Mouse (Mus musculus) myocyte (in vitro differentiated cells): ENCODE measurements around the gene Mrap. TPM values are rescaled to one million over a fixed set of nuclear protein-coding genes. Genes with fewer than 3 reads are reported as not detected.

Experiments used
- H3K27me3 ChIP-seq: one replicate; pipeline ENCODE4 v1.6.1; 2011; ENCODE audit not compliant: control insufficient read depth, insufficient read depth, insufficient read length
- H3K36me3 ChIP-seq: one replicate; pipeline ENCODE4 v1.6.1; 2011; ENCODE audit not compliant: control insufficient read depth, insufficient read depth
- H3K4me2 ChIP-seq: one replicate; pipeline ENCODE4 v1.6.1; 2011; ENCODE audit warnings: low read depth, control low read depth
- H3K4me3 ChIP-seq: one replicate; pipeline ENCODE4 v1.5.1; 2011; ENCODE audit warnings: mild to moderate bottlenecking, control low read depth, moderate library complexity
- H3K79me2 ChIP-seq: one replicate; pipeline ENCODE4 v1.6.1; 2011; ENCODE audit not compliant: control insufficient read depth, insufficient read depth
- H3ac ChIP-seq: one replicate; pipeline ENCODE4 v1.6.1; 2011; ENCODE audit not compliant: control insufficient read depth, insufficient read length
- CEBPB ChIP-seq: IDR thresholded peaks from 2 replicates; pipeline ENCODE4 v1.6.1; 2011; ENCODE audit warnings: mild to moderate bottlenecking, moderate library complexity; ENCODE audit not compliant: poor library complexity, insufficient read depth, severe bottlenecking
- E2F4 ChIP-seq: IDR thresholded peaks from one replicate; pipeline ENCODE4 v1.6.1; 2011; ENCODE audit warnings: mild to moderate bottlenecking, control low read depth, moderate library complexity; ENCODE audit not compliant: insufficient read depth
- MAX ChIP-seq: IDR thresholded peaks from one replicate; pipeline ENCODE4 v1.6.1; 2011; ENCODE audit warnings: low read depth, mild to moderate bottlenecking, control low read depth
- MYOD1 ChIP-seq, 3 experiments: IDR thresholded peaks; one replicate each; pipeline ENCODE4 v1.6.1; 2011; ENCODE audit warnings: control low read depth in 2 of 3, low read depth in 2 of 3, mild to moderate bottlenecking in 2 of 3, moderate library complexity in 1 of 3; ENCODE audit not compliant: insufficient read length in 2 of 3, control insufficient read depth in 1 of 3
- MYOG ChIP-seq, 3 experiments: IDR thresholded peaks; one replicate each; pipeline ENCODE4 v1.6.1; 2011; ENCODE audit warnings: control low read depth in 2 of 3, low read depth in 2 of 3, mild to moderate bottlenecking in 2 of 3; ENCODE audit not compliant: insufficient read length in 2 of 3, control insufficient read depth in 1 of 3, insufficient read depth in 1 of 3
- POLR2A ChIP-seq: IDR thresholded peaks from one replicate; pipeline ENCODE4 v1.6.1; 2011; ENCODE audit warnings: low read depth, mild to moderate bottlenecking, control low read depth, moderate library complexity; ENCODE audit not compliant: insufficient read length
- POLR2AphosphoS2 ChIP-seq: IDR thresholded peaks from one replicate; pipeline ENCODE4 v1.6.1; 2011; ENCODE audit warnings: low read depth, control low read depth; ENCODE audit not compliant: insufficient read length
- REST ChIP-seq: IDR thresholded peaks from one replicate; pipeline ENCODE4 v1.6.1; 2011; ENCODE audit warnings: mild to moderate bottlenecking, control low read depth, moderate library complexity; ENCODE audit not compliant: insufficient read depth, insufficient read length
- SRF ChIP-seq: IDR thresholded peaks from one replicate; pipeline ENCODE4 v1.6.1; 2011; ENCODE audit warnings: low read depth; ENCODE audit not compliant: control insufficient read depth, insufficient read length
- TCF12 ChIP-seq: IDR thresholded peaks from one replicate; pipeline ENCODE4 v1.6.1; 2011; ENCODE audit warnings: mild to moderate bottlenecking, control low read depth; ENCODE audit not compliant: poor library complexity, insufficient read depth, severe bottlenecking
- TCF3 ChIP-seq: IDR thresholded peaks from one replicate; pipeline ENCODE4 v1.6.1; 2011; ENCODE audit warnings: low read depth, control low read depth; ENCODE audit not compliant: insufficient read length
- USF1 ChIP-seq: IDR thresholded peaks from one replicate; pipeline ENCODE4 v1.6.1; 2011; ENCODE audit warnings: low read depth, mild to moderate bottlenecking, control low read depth, moderate library complexity
- polyA plus RNA-seq: library from polyadenylated mRNA; unstranded; fragments of >200 nt; fragmentation: generic; extraction: Trizol; gene quantifications from one replicate; pipeline ENCODE4 v1.2.1, GENCODE M21; 2012; ENCODE audit warnings: missing spikeins

The Mrap gene
- polyA plus RNA-seq: not detected

- Histone ChIP-seq H3K79me2 (no peaks in the 10 kb centered on the region), H3K4me2 (no peak within 1 kb of the TSS), H3K36me3 (no peaks in the 10 kb centered on the region), H3K27me3 (no peaks in the 10 kb centered on the region), H3K4me3 (no peak within 1 kb of the TSS), H3ac (no peak within 1 kb of the TSS)
- TF ChIP-seq USF1: no peak
- TF ChIP-seq CEBPB: no peak
- no peak for TF ChIP-seq POLR2A
- no peak for TF ChIP-seq POLR2AphosphoS2
Observed at GRCm38 (mm10) chr16:90738092-90738956, at the start of gene Mrap. Gene Mrap (plus strand): TSS chr16:90738207.

DNA sequence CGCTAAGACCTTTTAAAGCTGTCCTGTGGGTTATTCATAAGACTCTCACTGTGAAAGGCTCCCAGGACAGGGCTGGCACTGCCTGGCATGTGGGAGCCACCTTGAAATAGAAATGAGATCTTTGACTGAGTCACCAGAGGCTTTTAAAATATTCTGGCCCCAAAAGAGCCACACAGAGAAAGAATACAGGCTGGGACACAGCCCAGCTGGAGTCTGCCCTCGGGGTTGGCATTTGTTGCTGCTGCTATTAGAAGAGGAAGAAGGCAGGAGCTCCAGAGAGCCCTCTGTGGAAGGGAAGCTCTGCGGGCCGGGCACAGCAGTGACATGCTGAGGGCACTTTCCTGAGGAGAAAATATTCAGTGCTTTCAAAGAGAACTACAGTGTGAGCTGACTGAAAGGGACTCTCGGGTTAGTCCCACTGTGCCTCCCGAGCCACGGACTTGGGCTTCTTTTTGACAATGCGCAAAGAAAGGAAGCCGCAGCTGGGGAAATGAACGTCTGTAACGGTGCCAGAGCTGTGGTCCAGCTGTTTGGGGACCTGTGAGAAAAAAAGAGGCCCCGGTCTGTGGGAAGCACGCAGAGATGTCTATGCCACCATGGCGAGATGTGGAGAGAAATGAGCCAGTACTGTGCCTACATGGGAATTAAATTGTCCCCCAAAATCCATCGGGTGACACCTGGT, 45.2 kb upstream of the Mrap start:
- no peak for TF ChIP-seq USF1
- no peak for TF ChIP-seq REST
- TF ChIP-seq TCF12: no peak
- Histone ChIP-seq H3K4me3 (no peak overlapping the region), H3K27me3 (peaks cover 1% of the 10 kb centered on the region), H3K36me3 (no peaks in the 10 kb centered on the region), H3ac (no peak overlapping the region), H3K79me2 (no peaks in the 10 kb centered on the region), H3K4me2 (peak overlapping the region; percentile 61)

- TF ChIP-seq POLR2A: no peak
- TF ChIP-seq SRF: no peak
- no peak for TF ChIP-seq REST
- no peak for TF ChIP-seq TCF3
- no peak for TF ChIP-seq MYOG (IDR thresholded peaks at IDR 0.05; ENCODE audit: control insufficient read depth in 1 of 3, insufficient read depth in 1 of 3, insufficient read length in 2 of 3, low read depth in 2 of 3)
- TF ChIP-seq MAX: no peak
- no peak for TF ChIP-seq CEBPB
- TF ChIP-seq MYOD1 (IDR thresholded peaks at IDR 0.05; ENCODE audit: control insufficient read depth in 1 of 3, insufficient read length in 2 of 3, low read depth in 2 of 3): no peak
- no peak for TF ChIP-seq USF1
- no peak for TF ChIP-seq TCF12
- TF ChIP-seq POLR2AphosphoS2: no peak
- TF ChIP-seq E2F4: no peak
- H3K36me3 ChIP-seq: no peaks in the 10 kb centered on the region
- H3K4me2 ChIP-seq: no peak overlapping the region
- H3K79me2 ChIP-seq: no peaks in the 10 kb centered on the region
- H3K4me3 ChIP-seq: no peak overlapping the region
- no peak overlapping the region for H3ac ChIP-seq
- peaks cover 6% of the 10 kb centered on the region for H3K27me3 ChIP-seq
Observed at GRCm38 (mm10) chr16:90693625-90694024, 44.4 kb upstream of the Mrap start.

DNA sequence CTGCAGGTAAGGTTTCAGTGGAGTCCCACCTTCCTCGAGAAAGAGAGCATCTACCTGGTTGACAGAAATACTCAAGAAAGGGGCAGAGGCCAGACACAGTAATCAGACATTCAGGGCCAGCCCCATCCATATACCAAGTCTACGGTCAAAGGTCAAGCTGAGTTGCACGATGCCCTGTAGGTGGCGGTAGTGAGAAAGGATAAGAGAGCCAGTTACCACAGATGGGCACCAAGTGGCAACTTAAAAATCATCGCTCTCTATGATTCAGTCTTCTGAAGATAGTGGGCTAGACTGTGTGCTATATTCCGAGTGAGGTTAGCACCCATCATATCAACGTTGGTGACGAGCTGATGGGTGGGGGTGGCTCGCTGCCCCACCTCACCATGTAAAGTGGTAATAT, 43.3 kb upstream of the Mrap start:
- H3K27me3 ChIP-seq: peaks cover 7% of the 10 kb centered on the region
- no peak overlapping the region for H3K4me2 ChIP-seq
- no peaks in the 10 kb centered on the region for H3K79me2 ChIP-seq
- TF ChIP-seq TCF3: no peak
- no peaks in the 10 kb centered on the region for H3K36me3 ChIP-seq
- no peak overlapping the region for H3K4me3 ChIP-seq
- H3ac ChIP-seq: no peak overlapping the region

- TF ChIP-seq SRF (no peak), POLR2AphosphoS2 (no peak), MYOD1 (IDR thresholded peaks at IDR 0.05; ENCODE audit: control insufficient read depth in 1 of 3, insufficient read length in 2 of 3, low read depth in 2 of 3) (no peak), REST (no peak), TCF3 (no peak)
- H3K36me3 ChIP-seq: no peaks in the 10 kb centered on the region
- no peak overlapping the region for H3K4me2 ChIP-seq
Observed at GRCm38 (mm10) chr16:90695121-90695520, 42.9 kb upstream of the Mrap start.

More at GRCm38 (mm10) chr16:90695121-90695520, 42.9 kb upstream of the Mrap start:
- peaks cover 7% of the 10 kb centered on the region for H3K27me3 ChIP-seq
- no peak overlapping the region for H3K4me3 ChIP-seq
- H3ac ChIP-seq: no peak overlapping the region
- no peaks in the 10 kb centered on the region for H3K79me2 ChIP-seq
